Mouse (Mus musculus) layer of hippocampus, adult 2 months (tissue): Measurements from ENCODE around the gene Mllt10. TPM values are rescaled to one million over a fixed set of nuclear protein-coding genes. Genes with fewer than 3 reads are reported as not detected.

Experiments used
- DNase-seq, 2 experiments: peaks; one replicate each; pipeline ENCODE4 v3.0.0; 2022; ENCODE audit warnings: low spot score in 2 of 2
- H3K27ac ChIP-seq: fragments of 200-600 bp; 2 replicates; pipeline ENCODE4 v1.8.1; 2022
- H3K4me3 ChIP-seq: fragments of 200-600 bp; 2 replicates; pipeline ENCODE4 v1.8.1; 2022; ENCODE audit warnings: mild to moderate bottlenecking
- CTCF ChIP-seq: fragments of 200-600 bp; conservative IDR thresholded peaks from 2 replicates; pipeline ENCODE4 v1.8.1; 2022; ENCODE audit warnings: antibody characterized with exemption, mild to moderate bottlenecking, moderate library complexity
- long read RNA-seq, 2 experiments: library from polyadenylated mRNA; stranded (forward); transcript quantifications; one replicate each; pipeline ENCODE4 v2.0.0; 2021; ENCODE audit warnings: borderline mapping rate in 2 of 2
- total RNA-seq, 2 experiments: library from RNA; stranded (reverse); gene quantifications; 2 replicates each; pipeline ENCODE4 v1.2.3; 2021

Mllt10 gene
- total RNA-seq: 10 to 100 TPM; 63.6 to 67.6 TPM
- long read RNA-seq, experiment 1, partial matches to known transcripts: 2 of 12 reads
- long read RNA-seq, experiment 1, other reads (novel, unspliced or antisense): 10 of 12 reads
- long read RNA-seq, experiment 2, partial matches to known transcripts: 2 of 13 reads
- long read RNA-seq, experiment 2, other reads (novel, unspliced or antisense): 10 of 13 reads

DNA sequence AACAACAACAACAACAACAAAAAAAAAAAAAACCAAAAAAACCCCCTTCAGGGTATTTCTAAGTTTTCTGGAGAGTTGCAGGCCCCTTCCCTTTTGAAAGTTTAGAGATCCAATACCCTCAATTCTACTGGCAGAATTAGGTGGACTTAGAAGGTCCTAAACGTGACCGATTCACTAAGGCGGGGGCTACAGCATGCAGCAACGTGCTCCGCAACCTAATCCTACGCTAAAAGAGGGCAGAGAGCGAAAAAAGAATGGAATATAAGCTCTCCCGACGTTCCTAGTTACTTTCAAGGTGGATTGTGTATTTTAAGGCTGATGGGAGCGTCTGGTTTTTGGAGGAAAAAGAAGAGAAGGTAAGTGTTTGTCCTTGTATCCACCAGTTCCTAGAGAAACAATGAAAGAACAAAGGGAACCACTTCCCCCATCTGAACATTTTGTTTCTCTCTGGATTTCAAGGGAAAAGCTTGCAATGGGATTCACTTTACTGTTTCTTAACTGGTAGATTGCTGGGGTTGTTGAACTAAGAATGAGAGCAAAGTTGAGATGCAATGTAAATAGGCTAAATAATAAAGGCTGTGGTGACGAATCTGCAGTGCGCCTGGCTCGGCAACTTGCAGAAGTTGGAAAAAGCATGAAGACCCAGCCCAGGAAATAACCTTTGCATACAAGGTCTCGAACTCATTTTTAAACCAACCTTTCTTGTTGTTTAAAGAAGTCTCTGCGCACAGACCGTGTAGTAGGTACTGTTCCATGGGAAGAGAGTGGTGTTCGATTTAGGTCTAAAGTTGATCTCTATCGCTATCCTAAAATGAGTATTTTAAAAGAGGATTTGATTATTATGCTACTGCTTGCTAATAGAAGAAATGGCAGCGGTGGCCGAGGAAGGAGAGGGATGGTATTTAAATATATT lies at the start of gene Mllt10:
Gene Mllt10, plus strand, starts transcription at position 222 of the 913 bp plus-strand sequence.
- Histone ChIP-seq H3K27ac (peak within 1 kb of the TSS; percentile 97), H3K4me3 (peak within 1 kb of the TSS; percentile 70)
- DNase-seq: no peak
- no peak for TF ChIP-seq CTCF

- no peak for TF ChIP-seq CTCF
- no peak overlapping the region for H3K4me3 ChIP-seq
- no peak overlapping the region for H3K27ac ChIP-seq
- no peak for DNase-seq
Measured at GRCm38 (mm10) chr2:18011226-18011625, 43.8 kb upstream of the Mllt10 start.

DNA sequence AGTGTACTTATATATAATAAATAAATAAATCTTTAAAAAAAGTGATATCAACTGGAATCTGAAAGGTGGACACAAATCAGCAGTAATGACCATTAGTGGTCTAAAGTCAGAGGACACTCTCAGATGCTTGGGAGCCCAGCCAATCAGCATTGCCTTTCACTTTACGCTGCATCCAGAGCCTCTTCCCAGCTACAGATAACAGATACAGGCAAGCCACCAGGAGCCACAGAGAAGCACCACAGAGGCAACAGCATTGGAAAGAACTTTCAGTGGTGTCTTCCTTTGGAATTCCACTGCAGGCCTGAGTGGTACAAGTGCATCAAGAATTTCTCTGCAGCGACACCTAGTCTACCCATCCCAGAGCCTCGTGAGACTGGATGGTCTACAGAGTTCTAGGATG lies 42.2 kb upstream of the Mllt10 start:
- Histone ChIP-seq H3K27ac (no peak overlapping the region), H3K4me3 (no peak overlapping the region)
- no peak for DNase-seq
- no peak for TF ChIP-seq CTCF

- no peak for TF ChIP-seq CTCF
- no peak overlapping the region for H3K27ac ChIP-seq
- no peak overlapping the region for H3K4me3 ChIP-seq
- DNase-seq: no peak
Measured at GRCm38 (mm10) chr2:18015581-18015980, 39.5 kb upstream of the Mllt10 start.

DNA sequence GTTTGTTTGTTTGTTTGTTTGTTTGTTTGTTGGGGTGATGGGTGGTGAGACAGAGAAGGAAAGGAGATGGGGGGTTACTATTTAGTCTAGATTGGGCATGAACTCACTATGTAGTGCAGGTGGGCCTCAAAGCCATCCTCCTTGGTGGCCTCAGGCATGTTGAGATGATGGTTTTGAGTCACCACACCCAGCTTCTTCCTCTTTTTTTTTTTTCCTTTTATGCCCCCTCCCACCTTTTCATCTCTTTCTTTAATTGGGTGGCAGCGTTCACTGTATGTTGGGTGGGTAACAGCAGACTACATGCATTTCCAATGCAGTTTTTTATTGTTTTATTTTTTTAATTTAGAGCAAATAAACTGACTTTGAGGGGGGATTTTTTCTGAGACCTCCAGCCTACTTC lies 38.4 kb upstream of the Mllt10 start:
- Histone ChIP-seq H3K27ac (no peak overlapping the region), H3K4me3 (no peak overlapping the region)
- no peak for DNase-seq
- no peak for TF ChIP-seq CTCF

DNA sequence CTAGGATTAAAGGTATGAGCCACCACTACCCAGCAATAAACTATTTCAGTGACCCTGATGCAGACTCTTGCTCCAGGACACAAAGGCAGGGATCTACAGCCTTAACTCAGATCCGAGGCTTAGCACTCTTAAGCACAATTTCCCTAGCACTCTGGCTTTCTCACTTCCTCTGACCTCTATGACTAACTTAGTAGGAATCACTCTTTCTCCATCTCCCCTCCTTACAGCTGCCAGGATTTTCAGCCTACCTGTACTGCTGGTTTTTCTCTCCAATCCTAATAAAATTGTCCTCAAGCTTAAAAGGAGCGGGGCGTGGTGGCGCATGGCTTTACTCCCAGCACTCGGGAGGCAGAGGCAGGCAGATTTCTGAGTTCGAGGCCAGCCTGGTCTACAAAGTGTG lies 37.7 kb upstream of the Mllt10 start:
- no peak for TF ChIP-seq CTCF
- Histone ChIP-seq H3K27ac (no peak overlapping the region), H3K4me3 (no peak overlapping the region)
- DNase-seq: no peak

DNA sequence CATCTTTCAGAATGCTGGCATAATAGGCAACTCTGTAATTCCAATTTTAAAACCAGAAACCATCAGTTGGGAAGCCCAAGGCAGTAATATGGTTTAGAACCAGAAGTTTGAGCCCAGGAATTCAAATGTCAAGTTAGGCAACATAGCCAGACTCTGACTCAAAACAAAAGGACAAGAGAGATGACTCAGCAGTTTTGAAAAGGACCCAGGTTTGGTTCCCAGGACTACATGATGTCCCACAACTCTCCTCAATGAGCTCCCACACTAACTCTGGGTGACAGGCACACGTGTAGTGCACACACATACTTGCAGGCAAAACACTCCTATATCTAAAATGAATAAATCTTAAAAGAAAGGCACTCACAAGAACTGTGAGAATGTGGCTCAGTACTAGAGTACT lies 35.9 kb upstream of the Mllt10 start:
- no peak for TF ChIP-seq CTCF
- Histone ChIP-seq H3K27ac (no peak overlapping the region), H3K4me3 (no peak overlapping the region)
- no peak for DNase-seq

GRCm38 (mm10) chr2:18022886-18023285 lies 32.2 kb upstream of the Mllt10 start:
- Histone ChIP-seq H3K27ac (no peak overlapping the region), H3K4me3 (no peak overlapping the region)
- DNase-seq: no peak
- TF ChIP-seq CTCF: no peak

DNA sequence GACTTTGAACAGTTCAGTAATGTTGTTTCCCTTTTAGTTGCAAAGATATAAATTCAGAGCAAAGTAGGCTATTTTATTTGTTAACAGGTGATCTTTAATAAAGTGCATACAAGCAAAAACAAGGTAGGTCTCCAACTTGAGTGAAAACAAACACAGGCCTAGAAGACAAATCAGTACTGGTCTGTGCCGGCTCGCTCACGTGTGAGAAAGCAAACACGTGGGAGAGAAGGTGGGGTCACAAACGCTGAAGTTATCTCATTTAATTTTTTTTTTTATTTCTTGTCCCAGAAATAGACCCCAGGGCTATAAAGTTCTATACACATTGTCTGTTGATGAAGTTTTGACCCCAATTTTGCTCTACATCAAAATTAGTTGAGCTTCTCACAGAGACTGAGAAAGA lies 29.9 kb upstream of the Mllt10 start:
- DNase-seq: no peak
- H3K4me3 ChIP-seq: no peak overlapping the region
- H3K27ac ChIP-seq: no peak overlapping the region
- no peak for TF ChIP-seq CTCF

- H3K4me3 ChIP-seq: peak overlapping the region; percentile 73
- TF ChIP-seq CTCF: no peak
- DNase-seq: no peak
- peak overlapping the region; percentile 59 for H3K27ac ChIP-seq
Measured at GRCm38 (mm10) chr2:18025781-18026115, 29.3 kb upstream of the Mllt10 start.

- Histone ChIP-seq H3K4me3 (peak overlapping the region; percentile 73), H3K27ac (peak overlapping the region; percentile 59)
- DNase-seq: no peak
- peak; percentile 47 for TF ChIP-seq CTCF
Measured at GRCm38 (mm10) chr2:18026116-18026947, 28.7 kb upstream of the Mllt10 start.

DNA sequence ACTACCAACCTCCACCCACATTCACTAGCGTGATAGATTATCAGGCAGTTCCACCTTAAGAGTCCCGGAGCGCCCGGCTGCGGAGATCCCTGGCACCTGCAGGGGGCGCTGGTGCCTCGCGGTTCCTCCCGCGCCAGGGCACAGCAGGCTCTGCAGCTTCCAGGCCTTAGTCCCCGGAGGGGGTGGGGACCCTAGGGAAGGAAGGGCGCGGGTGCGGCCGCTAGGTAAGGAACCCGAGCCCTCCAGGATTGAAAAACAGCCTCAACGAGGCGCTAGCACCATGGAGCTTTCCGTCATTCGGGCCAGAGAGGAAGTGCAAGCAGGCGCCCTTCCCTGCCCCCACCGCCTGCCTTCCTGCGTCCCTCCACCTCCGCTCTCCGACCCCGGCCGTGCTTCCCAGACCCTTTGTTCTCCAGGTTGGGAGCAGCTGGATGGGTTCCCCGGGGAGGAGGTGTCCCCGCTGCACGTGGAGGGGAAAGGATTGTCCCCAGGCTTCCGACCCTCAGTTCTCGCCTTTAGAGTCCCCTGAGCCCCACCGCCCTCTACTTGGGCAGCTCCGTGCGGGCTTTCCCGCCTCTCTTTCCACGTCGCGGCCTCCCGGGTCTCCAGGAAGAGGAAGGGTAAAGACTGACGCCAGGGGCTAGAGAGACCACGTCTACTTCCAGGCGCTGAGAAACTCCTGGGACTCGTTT lies 27.4 kb upstream of the Mllt10 start:
- H3K27ac ChIP-seq: peak overlapping the region; percentile 98
- H3K4me3 ChIP-seq: peak overlapping the region; percentile 73
- TF ChIP-seq CTCF: peak; percentile 99
- DNase-seq: peak; percentile 92 to 96
